Mouse (Mus musculus) ES-E14 (cell line): ENCODE results near the gene Trip12. TPM values are rescaled to one million over a fixed set of nuclear protein-coding genes. Genes with fewer than 3 reads are reported as not detected.

Experiments
- DNase-seq: peaks from one replicate; pipeline ENCODE4 v3.0.0-alpha.2; 2013; ENCODE audit warnings: low read depth, low spot score
- H3K27ac ChIP-seq: 2 replicates; pipeline ENCODE4 v1.5.1; 2012; ENCODE audit warnings: low read depth, mild to moderate bottlenecking, low read length, moderate library complexity, mixed read lengths; ENCODE audit not compliant: poor library complexity, insufficient read depth, severe bottlenecking
- H3K36me3 ChIP-seq: 2 replicates; pipeline ENCODE4 v1.6.1; 2012; ENCODE audit warnings: mild to moderate bottlenecking, low read length, moderate library complexity, mixed read lengths; ENCODE audit not compliant: control insufficient read depth, poor library complexity, insufficient read depth, severe bottlenecking
- H3K4me1 ChIP-seq, 2 experiments: fragments of 150-350 bp in 1 of 2; sonication (generic) in 1 of 2; 2 replicates each; pipeline ENCODE4 v1.6.1; 2012; ENCODE audit warnings: low read length in 2 of 2, mild to moderate bottlenecking in 1 of 2, mixed read lengths in 1 of 2; ENCODE audit not compliant: control insufficient read depth in 2 of 2, insufficient read depth in 2 of 2, poor library complexity in 1 of 2
- H3K4me3 ChIP-seq, 2 experiments: fragments of 150-350 bp in 1 of 2; sonication (generic) in 1 of 2; 2 replicates each; pipeline ENCODE4 v1.5.1; 2012; ENCODE audit warnings: low read length in 2 of 2, low read depth in 1 of 2, mild to moderate bottlenecking in 1 of 2, mixed read lengths in 1 of 2; ENCODE audit not compliant: insufficient read depth in 1 of 2, poor library complexity in 1 of 2, severe bottlenecking in 1 of 2
- H3K9ac ChIP-seq: 2 replicates; pipeline ENCODE4 v1.6.1; 2012; ENCODE audit warnings: low read depth, mild to moderate bottlenecking, low read length, mixed read lengths; ENCODE audit not compliant: poor library complexity, insufficient read depth, severe bottlenecking
- H3K9me3 ChIP-seq: fragments of 150-350 bp; sonication (generic); 2 replicates; pipeline ENCODE4 v1.6.1; 2012; ENCODE audit warnings: low read depth, mild to moderate bottlenecking, low read length; ENCODE audit not compliant: control insufficient read depth, insufficient read depth
- CHD2 ChIP-seq: IDR thresholded peaks from 2 replicates; pipeline ENCODE4 v1.6.1; 2014; ENCODE audit warnings: mild to moderate bottlenecking, low read depth, low read length, inconsistent platforms
- HCFC1 ChIP-seq: IDR thresholded peaks from 2 replicates; pipeline ENCODE4 v1.6.1; 2012; ENCODE audit warnings: low read length, inconsistent platforms, borderline replicate concordance; ENCODE audit not compliant: insufficient read depth
- MAFK ChIP-seq: IDR thresholded peaks from 2 replicates; pipeline ENCODE4 v1.6.1; 2014; ENCODE audit warnings: mild to moderate bottlenecking, low read depth, low read length, inconsistent platforms; ENCODE audit not compliant: insufficient read depth
- ZC3H11A ChIP-seq: IDR thresholded peaks from 2 replicates; pipeline ENCODE4 v1.6.1; 2012; ENCODE audit warnings: low read depth, mild to moderate bottlenecking, inconsistent platforms, low read length, borderline replicate concordance
- ZNF384 ChIP-seq: IDR thresholded peaks from 2 replicates; pipeline ENCODE4 v1.6.1; 2012; ENCODE audit warnings: low read depth, low read length, inconsistent platforms
- in situ Hi-C, 2 experiments: fragments of 600-800 bp; cut with MboI; formaldehyde crosslinking; loops; one replicate each; pipeline ENCODE4 v1.15.1; 2025; ENCODE audit warnings: low sequenced_read_pairs in 2 of 2, inconsistent platforms in 1 of 2; ENCODE audit not compliant: unreplicated experiment in 2 of 2
- total RNA-seq: library from RNA; depleted of rRNA; stranded (reverse); fragments of 300-350 nt; gene quantifications from 2 replicates; pipeline ENCODE4 v1.2.3, GENCODE M21; 2012

Gene Trip12
- total RNA-seq, 1 experiment: 425 TPM

DNA sequence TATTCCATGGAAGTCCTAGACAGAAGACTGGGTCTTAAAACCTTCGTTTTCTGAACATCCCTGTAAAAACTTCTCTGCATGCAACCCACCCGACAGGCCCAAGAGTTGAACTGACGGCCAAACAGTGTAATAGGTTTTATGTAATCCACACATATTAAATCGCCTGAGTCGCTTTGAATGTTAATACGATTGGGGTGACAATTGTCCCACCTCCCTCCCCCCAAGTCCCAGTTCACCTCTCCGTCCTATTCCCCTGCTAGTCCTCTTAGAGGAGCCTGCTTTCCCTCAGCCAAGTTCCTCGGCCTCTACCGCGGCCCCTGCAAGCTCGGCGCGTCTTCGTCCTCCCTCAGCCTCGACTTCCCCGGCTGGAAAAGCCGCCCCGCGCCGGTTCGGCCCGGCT, 2.2 kb downstream of the Trip12 start:
- Histone ChIP-seq H3K27ac (peak overlapping the region; percentile 100), H3K9ac (peak overlapping the region; percentile 99), H3K4me3 (peak overlapping the region; percentile 71 to 88), H3K4me1 (no peaks in the 10 kb centered on the region; a peak in 1 of 4 replicates), H3K36me3 (no peaks in the 10 kb centered on the region; the same call in 1 of the 2 replicates), H3K9me3 (no peaks in the 10 kb centered on the region)
- no peak for TF ChIP-seq CHD2
- no peak for TF ChIP-seq ZNF384
- TF ChIP-seq HCFC1: no peak
- no peak for TF ChIP-seq MAFK
- TF ChIP-seq ZC3H11A: no peak
- no peak for DNase-seq
- in situ Hi-C loops: no loop called here

DNA sequence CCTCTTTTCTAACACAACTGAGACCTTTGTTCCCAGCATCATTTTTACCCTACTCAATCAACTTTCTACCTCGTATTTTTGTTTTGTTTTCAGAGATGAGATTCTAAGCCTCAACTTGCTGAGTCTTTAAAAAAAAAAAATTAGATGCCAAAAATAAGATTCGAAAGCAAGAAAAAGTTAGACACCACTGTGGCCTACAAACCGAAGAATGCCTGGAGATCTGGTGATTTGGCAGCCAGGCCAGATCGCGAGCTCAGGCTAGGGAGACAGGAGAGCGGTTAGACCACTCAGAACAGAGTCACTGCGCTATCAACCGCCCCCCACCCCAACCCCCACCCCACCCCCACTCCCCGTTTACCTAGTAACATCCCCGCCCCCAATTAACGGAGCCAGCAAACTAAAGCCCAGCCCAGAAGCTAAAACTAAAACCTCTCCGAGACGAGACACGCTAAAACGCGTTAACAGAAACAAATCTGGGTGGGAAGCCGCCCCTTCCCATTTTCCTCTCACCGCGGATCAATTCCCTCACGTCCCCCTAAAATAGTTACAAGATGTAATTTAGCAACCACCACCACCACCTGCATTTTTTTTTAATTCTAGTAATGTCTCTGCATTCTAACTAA, 2.7 kb downstream of the Trip12 start:
- Histone ChIP-seq H3K4me1 (no peaks in the 10 kb centered on the region; a peak in 1 of 4 replicates), H3K9ac (peak overlapping the region; percentile 99), H3K36me3 (no peaks in the 10 kb centered on the region; the same call in 1 of the 2 replicates), H3K4me3 (peak overlapping the region; percentile 71 to 88), H3K9me3 (no peaks in the 10 kb centered on the region), H3K27ac (peak overlapping the region; percentile 100; the same call in 1 of the 2 replicates)
- DNase-seq: no peak
- in situ Hi-C loops: no loop called here
- TF ChIP-seq MAFK: no peak
- no peak for TF ChIP-seq ZNF384
- no peak for TF ChIP-seq ZC3H11A
- TF ChIP-seq CHD2: no peak

DNA sequence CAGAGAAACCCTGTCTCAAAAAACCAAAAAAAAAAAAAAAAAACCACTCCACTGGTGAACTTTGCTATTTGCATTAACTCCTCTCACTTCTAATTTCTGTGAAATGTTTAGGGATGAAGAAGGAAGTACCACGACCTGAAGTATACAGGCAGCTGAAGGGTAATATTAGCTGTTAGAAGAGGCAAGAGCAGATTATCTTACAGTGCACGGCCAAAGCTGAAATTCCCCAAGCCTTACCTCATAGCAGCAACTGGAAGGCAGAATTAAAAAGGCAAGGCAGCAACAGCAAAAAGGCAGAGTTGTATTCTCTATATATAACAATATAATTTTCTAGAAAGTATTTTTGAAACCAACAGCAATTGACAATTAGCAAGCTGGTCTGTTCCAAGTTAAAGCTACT, 15.2 kb downstream of the Trip12 start:
- H3K9me3 ChIP-seq: no peaks in the 10 kb centered on the region
- TF ChIP-seq ZC3H11A (no peak), CHD2 (no peak), HCFC1 (no peak), MAFK (no peak), ZNF384 (no peak)
- H3K4me1 ChIP-seq: peaks cover 0 to 2% of the 10 kb centered on the region in 2 experiments; a peak in 1 of 4 replicates
- DNase-seq: no peak
- no peak overlapping the region for H3K4me3 ChIP-seq
- H3K27ac ChIP-seq: no peak overlapping the region
- in situ Hi-C loops: no loop called here
- H3K9ac ChIP-seq: no peak overlapping the region
- peaks cover 9% of the 10 kb centered on the region; the same call in 1 of the 2 replicates for H3K36me3 ChIP-seq

DNA sequence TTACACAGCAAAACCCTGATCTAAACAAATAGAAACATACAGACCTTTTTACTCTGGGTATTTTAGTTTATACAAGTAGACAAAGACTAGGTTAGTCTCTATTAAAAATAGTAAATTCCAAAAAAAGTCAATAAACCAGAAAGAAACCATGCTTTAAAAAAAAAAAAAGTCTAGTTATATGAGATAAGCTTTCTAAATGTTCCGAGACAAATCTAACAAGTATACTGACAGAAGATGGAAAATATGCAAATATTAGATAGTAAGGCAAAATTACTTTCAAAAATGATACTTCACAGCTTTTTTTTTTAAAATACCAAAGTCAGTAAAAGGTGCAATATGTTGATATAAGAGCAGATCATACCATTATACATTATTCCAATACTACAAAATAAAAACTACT, 22.7 kb downstream of the Trip12 start:
- Histone ChIP-seq H3K4me3 (no peak overlapping the region), H3K27ac (no peak overlapping the region), H3K9me3 (no peaks in the 10 kb centered on the region), H3K9ac (no peak overlapping the region), H3K36me3 (peaks cover 8% of the 10 kb centered on the region), H3K4me1 (peaks cover 0 to 2% of the 10 kb centered on the region in 2 experiments; a peak in 2 of 4 replicates)
- in situ Hi-C loops: no loop called here
- no peak for DNase-seq
- no peak for TF ChIP-seq ZNF384
- no peak for TF ChIP-seq HCFC1
- TF ChIP-seq ZC3H11A: no peak
- no peak for TF ChIP-seq MAFK
- TF ChIP-seq CHD2: no peak
